Mouse (Mus musculus): ENCODE data around the gene Oser1. TPM values are rescaled to one million over a fixed set of nuclear protein-coding genes. Genes with fewer than 3 reads are reported as not detected.

Oser1 gene
- polyA plus RNA-seq, 1 experiment, result 39.8 TPM

GRCm38 (mm10) chr2:163449276-163449675, 24.8 kb upstream of the Oser1 start:
- no peak for TF ChIP-seq CTCF (IDR thresholded peaks at IDR 0.05; ENCODE audit: borderline replicate concordance, insufficient read depth, low read length)
- TF ChIP-seq POLR2A (IDR thresholded peaks at IDR 0.05; ENCODE audit: low read depth, low read length), result no peak
- no peak overlapping the region for H3K27ac ChIP-seq (ENCODE audit: insufficient read depth, low read length)
- no peak overlapping the region for H3K4me3 ChIP-seq (ENCODE audit: insufficient read depth, low read length)
- H3K4me1 ChIP-seq (ENCODE audit: control insufficient read depth, insufficient read depth, low read length), result no peaks in the 10 kb centered on the region

GRCm38 (mm10) chr2:163447375-163447774, 22.9 kb upstream of the Oser1 start:
- TF ChIP-seq CTCF (IDR thresholded peaks at IDR 0.05; ENCODE audit: borderline replicate concordance, insufficient read depth, low read length), result no peak
- TF ChIP-seq POLR2A (IDR thresholded peaks at IDR 0.05; ENCODE audit: low read depth, low read length), result no peak
- Histone ChIP-seq H3K4me1 (ENCODE audit: control insufficient read depth, insufficient read depth, low read length) (no peaks in the 10 kb centered on the region), H3K27ac (ENCODE audit: insufficient read depth, low read length) (no peak overlapping the region)

GRCm38 (mm10) chr2:163444017-163444416, 19.5 kb upstream of the Oser1 start:
- no peak overlapping the region for H3K27ac ChIP-seq (ENCODE audit: insufficient read depth, low read length)
- H3K4me1 ChIP-seq (ENCODE audit: control insufficient read depth, insufficient read depth, low read length), result no peaks in the 10 kb centered on the region
- TF ChIP-seq POLR2A (IDR thresholded peaks at IDR 0.05; ENCODE audit: low read depth, low read length) (no peak), CTCF (IDR thresholded peaks at IDR 0.05; ENCODE audit: borderline replicate concordance, insufficient read depth, low read length) (no peak)
- H3K4me3 ChIP-seq (ENCODE audit: insufficient read depth, low read length), result no peak overlapping the region

More at GRCm38 (mm10) chr2:163447375-163447774, 22.9 kb upstream of the Oser1 start:
- H3K4me3 ChIP-seq (ENCODE audit: insufficient read depth, low read length), result no peak overlapping the region

GRCm38 (mm10) chr2:163443543-163443942, 19.0 kb upstream of the Oser1 start:
- H3K4me3 ChIP-seq (ENCODE audit: insufficient read depth, low read length), result no peak overlapping the region
- H3K27ac ChIP-seq (ENCODE audit: insufficient read depth, low read length), result no peak overlapping the region
- H3K4me1 ChIP-seq (ENCODE audit: control insufficient read depth, insufficient read depth, low read length), result no peaks in the 10 kb centered on the region
- TF ChIP-seq CTCF (IDR thresholded peaks at IDR 0.05; ENCODE audit: borderline replicate concordance, insufficient read depth, low read length), result no peak
- no peak for TF ChIP-seq POLR2A (IDR thresholded peaks at IDR 0.05; ENCODE audit: low read depth, low read length)

- H3K4me1 ChIP-seq (ENCODE audit: control insufficient read depth, insufficient read depth, low read length), result no peaks in the 10 kb centered on the region
- no peak overlapping the region for H3K27ac ChIP-seq (ENCODE audit: insufficient read depth, low read length)
- TF ChIP-seq CTCF (IDR thresholded peaks at IDR 0.05; ENCODE audit: borderline replicate concordance, insufficient read depth, low read length) (no peak), POLR2A (IDR thresholded peaks at IDR 0.05; ENCODE audit: low read depth, low read length) (no peak)
- H3K4me3 ChIP-seq (ENCODE audit: insufficient read depth, low read length), result no peak overlapping the region
These were observed 15.0 kb upstream of the Oser1 start for GRCm38 (mm10) chr2:163439488-163439887.

- H3K4me3 ChIP-seq (ENCODE audit: insufficient read depth, low read length), result peak overlapping the region; percentile 4; the same call in 1 of the 2 replicates
- TF ChIP-seq CTCF (IDR thresholded peaks at IDR 0.05; ENCODE audit: borderline replicate concordance, insufficient read depth, low read length) (no peak), POLR2A (IDR thresholded peaks at IDR 0.05; ENCODE audit: low read depth, low read length) (no peak)
- no peaks in the 10 kb centered on the region for H3K4me1 ChIP-seq (ENCODE audit: control insufficient read depth, insufficient read depth, low read length)
- no peak overlapping the region for H3K27ac ChIP-seq (ENCODE audit: insufficient read depth, low read length)
These were observed 14.3 kb upstream of the Oser1 start for GRCm38 (mm10) chr2:163438619-163439451.

GRCm38 (mm10) chr2:163438246-163438618, 13.7 kb upstream of the Oser1 start, which contains the start of gene Gdap1l1:
Gene Gdap1l1 (plus strand): TSS chr2:163438476.
- Histone ChIP-seq H3K27ac (ENCODE audit: insufficient read depth, low read length) (no peak within 1 kb of the TSS), H3K4me3 (ENCODE audit: insufficient read depth, low read length) (peak within 1 kb of the TSS; percentile 4), H3K4me1 (ENCODE audit: control insufficient read depth, insufficient read depth, low read length) (no peaks in the 10 kb centered on the region)
- no peak for TF ChIP-seq CTCF (IDR thresholded peaks at IDR 0.05; ENCODE audit: borderline replicate concordance, insufficient read depth, low read length)
- TF ChIP-seq POLR2A (IDR thresholded peaks at IDR 0.05; ENCODE audit: low read depth, low read length), result no peak

- H3K27ac ChIP-seq (ENCODE audit: insufficient read depth, low read length), result no peak overlapping the region
- no peak overlapping the region for H3K4me3 ChIP-seq (ENCODE audit: insufficient read depth, low read length)
- no peaks in the 10 kb centered on the region for H3K4me1 ChIP-seq (ENCODE audit: control insufficient read depth, insufficient read depth, low read length)
- TF ChIP-seq POLR2A (IDR thresholded peaks at IDR 0.05; ENCODE audit: low read depth, low read length), result no peak
- no peak for TF ChIP-seq CTCF (IDR thresholded peaks at IDR 0.05; ENCODE audit: borderline replicate concordance, insufficient read depth, low read length)
These were observed 13.3 kb upstream of the Oser1 start for GRCm38 (mm10) chr2:163437800-163438199.

- no peak overlapping the region for H3K27ac ChIP-seq (ENCODE audit: insufficient read depth, low read length)
- TF ChIP-seq POLR2A (IDR thresholded peaks at IDR 0.05; ENCODE audit: low read depth, low read length) (no peak), CTCF (IDR thresholded peaks at IDR 0.05; ENCODE audit: borderline replicate concordance, insufficient read depth, low read length) (no peak)
- no peaks in the 10 kb centered on the region for H3K4me1 ChIP-seq (ENCODE audit: control insufficient read depth, insufficient read depth, low read length)
- H3K4me3 ChIP-seq (ENCODE audit: insufficient read depth, low read length), result no peak overlapping the region
These were observed 9.5 kb upstream of the Oser1 start for GRCm38 (mm10) chr2:163433971-163434370.

- no peaks in the 10 kb centered on the region for H3K4me1 ChIP-seq (ENCODE audit: control insufficient read depth, insufficient read depth, low read length)
- H3K4me3 ChIP-seq (ENCODE audit: insufficient read depth, low read length), result no peak overlapping the region
- H3K27ac ChIP-seq (ENCODE audit: insufficient read depth, low read length), result no peak overlapping the region
- TF ChIP-seq CTCF (IDR thresholded peaks at IDR 0.05; ENCODE audit: borderline replicate concordance, insufficient read depth, low read length), result no peak
- no peak for TF ChIP-seq POLR2A (IDR thresholded peaks at IDR 0.05; ENCODE audit: low read depth, low read length)
These were observed 6.8 kb upstream of the Oser1 start for GRCm38 (mm10) chr2:163431289-163431688.
